Mouse (Mus musculus) heart, embryonic 14.5 days (tissue): Measurements from ENCODE around the gene Capn2. TPM values are rescaled to one million over a fixed set of nuclear protein-coding genes. Genes with fewer than 3 reads are reported as not detected.

Experiments
- ATAC-seq: fragments of 200-750 bp; cut with Nextera tagmentation; 2 replicates; pipeline ENCODE4 v1.8.0; 2017; ENCODE audit warnings: low read depth, moderate TSS enrichment; ENCODE audit not compliant: insufficient number of reproducible peaks, insufficient read depth, low FRiP score
- H3K27ac ChIP-seq, 2 experiments: fragments of 200-500 bp in 1 of 2; fragments of 300-500 bp in 1 of 2; sonication (generic) in 1 of 2; replicated peaks in 1 of 2; 2 replicates each; pipeline ENCODE4 v1.5.1; 2012 to 2014; ENCODE audit warnings: low read depth in 2 of 2, low read length in 2 of 2, control low read depth in 1 of 2, mild to moderate bottlenecking in 1 of 2, mixed read lengths in 1 of 2; ENCODE audit not compliant: control insufficient read depth in 1 of 2, insufficient read depth in 1 of 2
- H3K27me3 ChIP-seq: fragments of 300-500 bp; sonication (generic); 2 replicates; pipeline ENCODE4 v1.6.1; 2014; ENCODE audit warnings: mild to moderate bottlenecking, low read length, control low read depth; ENCODE audit not compliant: control insufficient read depth, insufficient read depth
- H3K36me3 ChIP-seq: fragments of 300-500 bp; sonication (generic); 2 replicates; pipeline ENCODE4 v1.6.1; 2014; ENCODE audit warnings: mild to moderate bottlenecking, control low read depth, low read length, mixed read lengths; ENCODE audit not compliant: control insufficient read depth, insufficient read depth
- H3K4me1 ChIP-seq, 2 experiments: fragments of 200-500 bp in 1 of 2; fragments of 300-500 bp in 1 of 2; sonication (generic) in 1 of 2; 2 replicates each; pipeline ENCODE4 v1.6.1; 2012 to 2014; ENCODE audit warnings: low read length in 2 of 2, control low read depth in 1 of 2, mixed read lengths in 1 of 2; ENCODE audit not compliant: control insufficient read depth in 2 of 2, insufficient read depth in 2 of 2
- H3K4me2 ChIP-seq: fragments of 300-500 bp; sonication (generic); 2 replicates; pipeline ENCODE4 v1.6.1; 2014; ENCODE audit warnings: mild to moderate bottlenecking, low read length
- H3K4me3 ChIP-seq, 2 experiments: fragments of 200-500 bp in 1 of 2; fragments of 300-500 bp in 1 of 2; sonication (generic) in 1 of 2; 2 replicates each; pipeline ENCODE4 v1.5.1; 2012 to 2014; ENCODE audit warnings: low read length in 2 of 2, mild to moderate bottlenecking in 2 of 2, control low read depth in 1 of 2, low read depth in 1 of 2, moderate library complexity in 1 of 2; ENCODE audit not compliant: control insufficient read depth in 1 of 2, insufficient read depth in 1 of 2
- H3K9ac ChIP-seq: fragments of 300-500 bp; sonication (generic); 2 replicates; pipeline ENCODE4 v1.6.1; 2014; ENCODE audit warnings: mild to moderate bottlenecking, low read length
- H3K9me3 ChIP-seq: fragments of 300-500 bp; sonication (generic); 2 replicates; pipeline ENCODE4 v1.6.1; 2016; ENCODE audit warnings: low read length, control low read depth; ENCODE audit not compliant: control insufficient read depth
- WGBS: fragments of 180-500 bp; shearing (Covaris S2); extraction: QIAGEN DNeasy Blood & Tissue Kit; methylation state at CpG from one replicate; pipeline ENCODE4 v1.1.7; 2014; 5-methylcytosine and 5-hydroxymethylcytosine counted together
- polyA plus RNA-seq: library from polyadenylated mRNA; unstranded; fragments of >200 nt; fragmentation: Nextera tagmentation; extraction: Ambion mirVana; gene quantifications from 2 replicates; pipeline ENCODE4 v1.2.1, GENCODE M21; 2014

Capn2 gene
- polyA plus RNA-seq, 1 experiment from 2014 or later, result 71.2 TPM

DNA sequence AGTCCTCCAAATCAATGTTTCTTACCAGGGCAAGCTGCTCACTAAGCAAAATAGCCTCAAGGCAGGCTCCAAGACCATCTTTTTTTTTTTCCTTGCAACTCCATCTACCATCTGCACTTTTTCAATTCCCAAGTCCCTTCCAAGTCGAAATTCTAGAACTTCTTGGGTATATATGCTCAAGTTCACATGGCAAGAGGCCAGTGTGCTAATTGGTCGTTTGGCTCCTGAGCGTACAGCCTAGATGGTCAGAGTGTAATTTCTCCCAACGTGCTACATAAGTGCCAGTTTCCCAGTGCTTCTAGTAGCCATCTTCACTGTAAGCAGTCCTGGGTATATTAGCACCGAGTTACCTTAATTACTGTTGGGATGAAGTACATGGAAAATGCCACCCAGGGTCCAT lies 5.6 kb upstream of the Capn2 start:
- no peak for ATAC-seq
- Histone ChIP-seq H3K27ac (no peak overlapping the region), H3K9ac (no peak overlapping the region), H3K4me3 (no peak overlapping the region), H3K4me1 (peaks cover 31 to 32% of the 10 kb centered on the region in 2 experiments), H3K27me3 (no peaks in the 10 kb centered on the region), H3K9me3 (no peaks in the 10 kb centered on the region), H3K36me3 (no peaks in the 10 kb centered on the region), H3K4me2 (no peak overlapping the region)
- WGBS, result 80% methylated on average over 5 of the region's 5 CpGs

DNA sequence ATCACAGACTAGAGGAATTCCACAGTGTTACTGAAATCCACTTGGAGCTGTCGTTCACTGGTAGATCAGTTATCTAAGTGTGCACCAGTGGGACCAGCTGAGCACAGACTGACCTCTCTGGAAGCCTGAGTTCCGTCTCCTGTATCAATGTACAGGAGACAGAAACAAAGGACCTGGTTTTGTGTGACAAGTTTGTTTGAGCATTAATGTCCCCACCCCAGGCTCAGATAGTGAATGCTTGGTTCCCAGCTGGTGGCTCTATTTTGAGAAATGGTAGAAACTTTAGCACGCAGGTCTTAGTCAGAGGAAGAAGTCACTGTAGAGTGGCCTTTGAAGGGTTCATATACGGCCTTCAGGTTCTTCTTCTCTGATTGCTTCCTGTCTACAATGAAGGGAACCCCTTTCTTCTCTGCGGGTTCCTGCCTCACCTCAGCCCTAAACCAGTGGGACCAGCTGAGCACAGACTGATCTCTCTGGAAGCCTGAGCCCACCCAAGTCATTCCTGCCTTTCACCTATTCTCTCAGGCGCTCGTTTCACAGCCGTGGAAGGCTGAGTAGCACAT lies 3.6 kb upstream of the Capn2 start:
- ATAC-seq, result no peak
- Histone ChIP-seq H3K9me3 (no peaks in the 10 kb centered on the region), H3K4me3 (no peak overlapping the region), H3K36me3 (no peaks in the 10 kb centered on the region), H3K4me2 (no peak overlapping the region), H3K27me3 (no peaks in the 10 kb centered on the region), H3K4me1 (peaks cover 28 to 31% of the 10 kb centered on the region in 2 experiments), H3K27ac (peak overlapping the region; percentile 86 to 87), H3K9ac (peak overlapping the region; percentile 14; the same call in 1 of the 2 replicates)
- WGBS, result 56% methylated on average over 8 of the region's 8 CpGs

DNA sequence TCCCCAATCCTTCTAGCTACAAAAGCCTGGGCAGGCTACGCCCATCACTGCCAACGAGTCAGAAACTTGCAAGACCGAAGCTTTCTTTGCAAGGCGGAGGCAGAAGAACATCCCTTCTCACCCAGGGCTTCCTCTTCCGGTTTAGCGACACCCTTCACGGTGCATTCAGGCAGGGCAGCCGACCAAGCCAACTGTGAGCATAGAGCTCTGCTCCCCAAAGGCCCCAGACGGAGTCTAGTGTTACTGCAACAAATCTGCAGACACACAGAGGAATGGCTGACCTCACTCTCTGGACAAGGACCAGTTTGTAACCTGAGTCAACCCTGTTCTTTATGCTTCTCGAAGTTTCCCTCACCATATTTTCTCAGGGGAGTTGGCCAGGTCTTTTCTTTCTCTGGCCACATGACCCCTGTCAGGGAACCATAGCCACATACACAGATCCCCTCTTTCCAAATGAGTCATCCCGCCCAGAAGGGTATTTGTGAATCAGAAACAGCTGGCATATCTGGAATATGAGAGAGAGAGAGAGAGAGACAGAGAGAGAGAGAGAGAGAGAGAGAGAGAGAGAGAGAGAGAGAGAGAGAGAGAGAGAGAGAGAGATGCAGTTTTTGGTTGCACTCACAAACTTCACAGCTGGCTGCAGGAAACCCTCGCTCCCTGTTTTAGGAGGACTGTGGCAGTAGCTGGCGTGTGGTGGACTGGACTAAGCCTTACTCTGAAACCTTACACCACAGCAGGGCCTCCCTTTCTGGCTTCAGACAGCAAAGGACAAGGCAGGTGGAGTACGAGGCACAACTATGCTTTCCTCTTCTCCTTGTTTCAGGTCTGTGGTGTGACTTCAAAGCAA lies 2.9 kb upstream of the Capn2 start:
- Histone ChIP-seq H3K4me3 (no peak overlapping the region), H3K27ac (peak overlapping the region; percentile 86 to 87), H3K36me3 (no peaks in the 10 kb centered on the region), H3K4me2 (peak overlapping the region; percentile 40), H3K27me3 (no peaks in the 10 kb centered on the region), H3K9ac (peak overlapping the region; percentile 14), H3K9me3 (no peaks in the 10 kb centered on the region), H3K4me1 (peaks cover 33 to 38% of the 10 kb centered on the region in 2 experiments)
- 14% methylated on average over 14 of the region's 14 CpGs for WGBS
- ATAC-seq, result 0 out of 2 replicates have a peak, but pooled peaks have one; percentile 45

DNA sequence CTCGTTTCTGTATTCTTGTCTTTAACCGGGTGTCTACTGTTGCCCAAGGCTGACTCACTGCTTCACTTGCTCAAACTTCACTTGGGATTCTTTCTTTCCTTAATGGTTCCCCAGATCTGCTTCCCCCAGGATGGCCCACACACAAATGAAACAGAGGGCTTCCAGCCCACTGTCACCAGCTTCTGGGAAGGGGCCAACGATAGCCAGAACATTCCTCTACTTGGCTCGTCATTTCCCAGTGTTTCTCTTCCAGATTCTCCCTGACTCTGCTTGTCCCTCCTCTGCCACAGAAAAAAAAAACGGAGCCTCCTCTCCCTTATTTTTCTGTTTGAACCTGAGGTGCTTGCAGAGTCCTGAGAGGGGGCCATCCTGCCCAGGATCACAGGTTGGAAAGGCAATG lies 1.9 kb upstream of the Capn2 start:
- no peak for ATAC-seq
- Histone ChIP-seq H3K4me2 (peak overlapping the region; percentile 40), H3K9me3 (no peaks in the 10 kb centered on the region), H3K27ac (peak overlapping the region; percentile 86 to 87), H3K4me1 (peaks cover 33 to 40% of the 10 kb centered on the region in 2 experiments), H3K9ac (peak overlapping the region; percentile 12), H3K36me3 (no peaks in the 10 kb centered on the region), H3K4me3 (no peak overlapping the region), H3K27me3 (no peaks in the 10 kb centered on the region)
- 48% methylated on average over 5 of the region's 5 CpGs for WGBS

DNA sequence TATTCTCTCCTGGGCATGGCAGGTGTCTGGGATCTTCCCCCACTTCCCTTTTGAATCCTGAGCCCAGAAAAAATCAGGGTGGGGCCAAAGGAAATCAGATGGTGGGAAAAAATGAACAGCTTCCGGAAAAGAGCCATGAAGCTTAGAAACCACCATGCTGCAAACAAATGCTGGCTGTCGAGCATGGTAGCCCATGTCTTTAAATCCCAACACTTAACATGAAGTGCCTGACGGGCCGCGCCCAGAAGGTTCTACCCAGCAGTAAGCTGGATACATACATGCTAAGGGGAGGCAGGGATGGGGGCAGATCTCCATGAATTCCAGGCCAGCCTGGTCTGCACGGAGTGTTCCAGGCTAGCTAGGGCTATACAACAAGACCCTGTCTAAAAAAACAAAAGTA lies 1.4 kb upstream of the Capn2 start:
- Histone ChIP-seq H3K4me1 (peaks cover 34 to 40% of the 10 kb centered on the region in 2 experiments), H3K27ac (peak overlapping the region; percentile 49 to 87; a peak in 3 of 4 replicates), H3K9me3 (no peaks in the 10 kb centered on the region), H3K27me3 (no peaks in the 10 kb centered on the region), H3K4me3 (no peak overlapping the region), H3K9ac (no peak overlapping the region), H3K36me3 (no peaks in the 10 kb centered on the region), H3K4me2 (no peak overlapping the region)
- WGBS, result 82% methylated on average over 6 of the region's 6 CpGs
- ATAC-seq, result no peak

DNA sequence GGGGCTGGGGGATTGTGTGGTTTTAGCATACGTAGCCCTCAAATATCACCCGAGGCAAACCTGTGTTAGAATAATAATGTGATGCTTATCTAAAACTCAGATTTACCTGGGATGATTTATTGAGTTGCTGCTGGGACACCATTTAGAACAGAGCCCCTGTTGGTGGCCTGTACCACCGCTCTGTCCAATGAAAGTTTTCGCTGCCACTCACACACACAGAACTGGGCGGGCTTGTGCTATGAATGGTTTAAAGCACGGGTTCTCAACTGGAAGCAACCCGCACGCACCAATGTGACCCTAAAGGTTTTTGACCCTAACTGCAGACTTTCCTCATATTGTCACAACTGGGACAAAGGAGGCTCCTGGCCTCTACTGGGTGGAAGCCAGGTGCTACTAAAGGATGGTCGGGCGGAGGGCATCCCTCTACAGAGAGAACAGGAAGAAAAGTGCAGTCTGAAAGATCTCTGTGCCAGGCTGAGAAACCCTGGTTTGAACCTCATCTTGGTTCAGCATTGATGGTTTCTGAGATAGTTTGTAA lies 804 bp upstream of the Capn2 start:
- Histone ChIP-seq H3K9ac (no peak overlapping the region), H3K36me3 (no peaks in the 10 kb centered on the region), H3K27me3 (no peaks in the 10 kb centered on the region), H3K4me2 (peak overlapping the region; percentile 72), H3K9me3 (no peaks in the 10 kb centered on the region), H3K27ac (peak overlapping the region in 1 of 2 experiments; percentile 87; a peak in 1 of 4 replicates), H3K4me1 (peaks cover 35 to 44% of the 10 kb centered on the region in 2 experiments), H3K4me3 (no peak overlapping the region)
- ATAC-seq, result no peak
- WGBS, result 73% methylated on average over 10 of the region's 10 CpGs

DNA sequence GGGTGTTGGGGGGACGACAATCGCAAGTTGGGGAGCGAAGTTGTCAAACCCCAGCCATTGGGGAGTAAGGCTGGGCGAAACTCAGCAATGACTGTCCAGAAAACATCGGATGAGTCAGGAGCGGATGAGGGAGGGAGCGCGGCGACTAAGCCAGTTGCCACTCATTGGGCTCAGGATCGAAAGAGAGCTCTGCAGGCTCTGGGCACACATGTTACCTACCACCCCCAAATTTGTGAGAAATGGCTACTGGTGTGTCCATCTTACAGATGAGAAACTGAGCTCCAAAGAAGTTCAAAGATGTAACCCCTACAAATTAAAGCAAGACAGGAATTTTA lies 236 bp upstream of the Capn2 start:
- Histone ChIP-seq H3K4me2 (peak overlapping the region; percentile 72), H3K27ac (peak overlapping the region in 1 of 2 experiments; percentile 79; a peak in 3 of 4 replicates), H3K4me3 (peak overlapping the region; percentile 63 to 71), H3K9ac (peak overlapping the region; percentile 87), H3K9me3 (no peaks in the 10 kb centered on the region), H3K36me3 (peaks cover 4% of the 10 kb centered on the region), H3K4me1 (peaks cover 35 to 44% of the 10 kb centered on the region in 2 experiments), H3K27me3 (no peaks in the 10 kb centered on the region)
- ATAC-seq, result no peak
- 1% methylated on average over 10 of the region's 10 CpGs for WGBS
